Mouse (Mus musculus): ENCODE measurements around the gene Lnx2.

Gene Lnx2

GRCm38 (mm10) chr5:147077305-147078034 lies 1.1 kb upstream of the Lnx2 start:
- DNase-seq (ENCODE audit: inconsistent ontology term): peak; percentile 91

- DNase-seq (ENCODE audit: inconsistent ontology term): no peak
These were observed 396 bp upstream of the Lnx2 start, which contains the start of gene Polr1d for GRCm38 (mm10) chr5:147076799-147077165. Gene Polr1d (plus strand): TSS chr5:147077050.

- DNase-seq (ENCODE audit: inconsistent ontology term): peak; percentile 62
These were observed 1.0 kb downstream of the Lnx2 start for GRCm38 (mm10) chr5:147075103-147076025.

GRCm38 (mm10) chr5:147073805-147074204 lies 2.6 kb downstream of the Lnx2 start:
- no peak for DNase-seq (ENCODE audit: inconsistent ontology term)

GRCm38 (mm10) chr5:147071886-147072285 lies 4.5 kb downstream of the Lnx2 start:
- DNase-seq (ENCODE audit: inconsistent ontology term): no peak

GRCm38 (mm10) chr5:147070791-147071516 lies 5.4 kb downstream of the Lnx2 start:
- DNase-seq (ENCODE audit: inconsistent ontology term): no peak

GRCm38 (mm10) chr5:147068876-147069275 lies 7.5 kb downstream of the Lnx2 start:
- DNase-seq (ENCODE audit: inconsistent ontology term): no peak

GRCm38 (mm10) chr5:147066965-147067364 lies 9.4 kb downstream of the Lnx2 start:
- no peak for DNase-seq (ENCODE audit: inconsistent ontology term)

- no peak for DNase-seq (ENCODE audit: inconsistent ontology term)
These were observed 10.3 kb downstream of the Lnx2 start for GRCm38 (mm10) chr5:147066129-147066528.

GRCm38 (mm10) chr5:147063215-147063661 lies 13.1 kb downstream of the Lnx2 start:
- DNase-seq (ENCODE audit: inconsistent ontology term): no peak

GRCm38 (mm10) chr5:147060024-147060423 lies 16.4 kb downstream of the Lnx2 start:
- DNase-seq (ENCODE audit: inconsistent ontology term): no peak

- DNase-seq (ENCODE audit: inconsistent ontology term): peak; percentile 70
These were observed 17.1 kb downstream of the Lnx2 start for GRCm38 (mm10) chr5:147059319-147059718.

GRCm38 (mm10) chr5:147058661-147059060 lies 17.7 kb downstream of the Lnx2 start:
- DNase-seq (ENCODE audit: inconsistent ontology term): no peak

- no peak for DNase-seq (ENCODE audit: inconsistent ontology term)
These were observed 18.6 kb downstream of the Lnx2 start for GRCm38 (mm10) chr5:147057626-147058414.

GRCm38 (mm10) chr5:147056712-147057290 lies 19.6 kb downstream of the Lnx2 start:
- DNase-seq (ENCODE audit: inconsistent ontology term): no peak

- DNase-seq (ENCODE audit: inconsistent ontology term): no peak
These were observed 20.7 kb downstream of the Lnx2 start for GRCm38 (mm10) chr5:147055572-147056245.

- DNase-seq (ENCODE audit: inconsistent ontology term): no peak
These were observed 21.6 kb downstream of the Lnx2 start for GRCm38 (mm10) chr5:147054747-147055270.

- no peak for DNase-seq (ENCODE audit: inconsistent ontology term)
These were observed 22.1 kb downstream of the Lnx2 start for GRCm38 (mm10) chr5:147054328-147054727.

GRCm38 (mm10) chr5:147053481-147053880 lies 22.9 kb downstream of the Lnx2 start:
- no peak for DNase-seq (ENCODE audit: inconsistent ontology term)

- no peak for DNase-seq (ENCODE audit: inconsistent ontology term)
These were observed 23.3 kb downstream of the Lnx2 start for GRCm38 (mm10) chr5:147053071-147053470.

Measured in Muller cell, postnatal 12 days (primary cell).